Mouse (Mus musculus) limb, embryonic 13.5 days (tissue): ENCODE results near the gene Ncam1. TPM values are rescaled to one million over a fixed set of nuclear protein-coding genes. Genes with fewer than 3 reads are reported as not detected.

ENCODE experiments used
- ATAC-seq: fragments of 200-750 bp; cut with Nextera tagmentation; 2 replicates; pipeline ENCODE4 v1.8.0; 2017; ENCODE audit warnings: low read depth, moderate number of reproducible peaks, moderate TSS enrichment; ENCODE audit not compliant: low FRiP score
- H3K27ac ChIP-seq: fragments of 300-500 bp; sonication (generic); 2 replicates; pipeline ENCODE4 v1.5.1; 2015; ENCODE audit warnings: inconsistent platforms, mild to moderate bottlenecking, moderate library complexity
- H3K27me3 ChIP-seq: fragments of 300-500 bp; sonication (generic); 2 replicates; pipeline ENCODE4 v1.6.1; 2015; ENCODE audit warnings: mild to moderate bottlenecking, inconsistent platforms
- H3K36me3 ChIP-seq: fragments of 300-500 bp; sonication (generic); 2 replicates; pipeline ENCODE4 v1.6.1; 2015; ENCODE audit warnings: inconsistent platforms, mild to moderate bottlenecking, moderate library complexity
- H3K4me1 ChIP-seq: fragments of 300-500 bp; sonication (generic); 2 replicates; pipeline ENCODE4 v1.6.1; 2015; ENCODE audit warnings: inconsistent platforms
- H3K4me2 ChIP-seq: fragments of 300-500 bp; sonication (generic); replicated peaks from 2 replicates; pipeline ENCODE4 v1.6.1; 2015; ENCODE audit warnings: inconsistent platforms, mild to moderate bottlenecking, moderate library complexity
- H3K4me3 ChIP-seq: fragments of 300-500 bp; sonication (generic); 2 replicates; pipeline ENCODE4 v1.5.1; 2015; ENCODE audit warnings: moderate library complexity, mild to moderate bottlenecking, inconsistent platforms
- H3K9ac ChIP-seq: fragments of 300-500 bp; sonication (generic); 2 replicates; pipeline ENCODE4 v1.6.1; 2015; ENCODE audit warnings: mild to moderate bottlenecking, inconsistent platforms
- H3K9me3 ChIP-seq: fragments of 300-500 bp; sonication (generic); 2 replicates; pipeline ENCODE4 v1.6.1; 2016; ENCODE audit warnings: inconsistent platforms
- WGBS: fragments of 180-500 bp; shearing (Covaris S2); methylation state at CpG from one replicate; pipeline ENCODE4 v1.1.7; 2015; 5-methylcytosine and 5-hydroxymethylcytosine counted together
- polyA plus RNA-seq: library from polyadenylated mRNA; unstranded; fragments of >200 nt; fragmentation: Nextera tagmentation; extraction: Ambion mirVana; gene quantifications from 2 replicates; pipeline ENCODE4 v1.2.1, GENCODE M21; 2015

Ncam1 gene
- polyA plus RNA-seq, 1 experiment from 2014 or later, result 90.9 TPM

- Histone ChIP-seq H3K36me3 (no peaks in the 10 kb centered on the region; the same call in 1 of the 2 replicates), H3K27me3 (no peaks in the 10 kb centered on the region), H3K4me2 (no peak overlapping the region), H3K4me1 (no peaks in the 10 kb centered on the region), H3K27ac (no peak overlapping the region), H3K9me3 (no peaks in the 10 kb centered on the region), H3K9ac (no peak overlapping the region), H3K4me3 (no peak overlapping the region)
- no peak for ATAC-seq
- WGBS, result 90% methylated on average over 9 of the region's 9 CpGs
Observed at GRCm38 (mm10) chr9:49704196-49704967, 94.3 kb downstream of the Ncam1 start.

- no peak for ATAC-seq
- Histone ChIP-seq H3K27ac (no peak overlapping the region), H3K36me3 (no peaks in the 10 kb centered on the region), H3K9me3 (no peaks in the 10 kb centered on the region), H3K4me1 (no peaks in the 10 kb centered on the region), H3K4me2 (no peak overlapping the region), H3K4me3 (no peak overlapping the region), H3K27me3 (no peaks in the 10 kb centered on the region), H3K9ac (no peak overlapping the region)
- WGBS, result 90% methylated on average over 7 of the region's 7 CpGs
Observed at GRCm38 (mm10) chr9:49695371-49695770, 103.4 kb downstream of the Ncam1 start.

- no peak overlapping the region for H3K27ac ChIP-seq
- H3K36me3 ChIP-seq, result no peaks in the 10 kb centered on the region
- H3K9ac ChIP-seq, result no peak overlapping the region
- no peak overlapping the region for H3K4me2 ChIP-seq
- H3K4me1 ChIP-seq, result no peaks in the 10 kb centered on the region
- H3K27me3 ChIP-seq, result no peaks in the 10 kb centered on the region
- ATAC-seq, result no peak
- H3K4me3 ChIP-seq, result no peak overlapping the region
- H3K9me3 ChIP-seq, result no peaks in the 10 kb centered on the region
- WGBS, result 89% methylated on average over 11 of the region's 11 CpGs
Observed at GRCm38 (mm10) chr9:49692791-49693190, 105.9 kb downstream of the Ncam1 start.

- 73% methylated on average over 2 of the region's 2 CpGs for WGBS
- H3K4me1 ChIP-seq, result no peaks in the 10 kb centered on the region
- no peak overlapping the region for H3K27ac ChIP-seq
- H3K4me2 ChIP-seq, result no peak overlapping the region
- H3K4me3 ChIP-seq, result no peak overlapping the region
- ATAC-seq, result no peak
- no peaks in the 10 kb centered on the region for H3K36me3 ChIP-seq
- no peaks in the 10 kb centered on the region for H3K27me3 ChIP-seq
- no peak overlapping the region for H3K9ac ChIP-seq
- no peaks in the 10 kb centered on the region for H3K9me3 ChIP-seq
Observed at GRCm38 (mm10) chr9:49691344-49691743, 107.4 kb downstream of the Ncam1 start.

- Histone ChIP-seq H3K27ac (no peak overlapping the region), H3K27me3 (no peaks in the 10 kb centered on the region), H3K36me3 (no peaks in the 10 kb centered on the region), H3K9ac (no peak overlapping the region), H3K4me1 (peaks cover 44% of the 10 kb centered on the region), H3K4me3 (no peak overlapping the region), H3K9me3 (no peaks in the 10 kb centered on the region), H3K4me2 (no peak overlapping the region)
- 84% methylated on average over 8 of the region's 8 CpGs for WGBS
- no peak for ATAC-seq
Observed at GRCm38 (mm10) chr9:49683566-49684273, 115.0 kb downstream of the Ncam1 start.

GRCm38 (mm10) chr9:49681848-49682469 lies 116.8 kb downstream of the Ncam1 start:
- Histone ChIP-seq H3K27me3 (no peaks in the 10 kb centered on the region), H3K27ac (peak overlapping the region; percentile 15; the same call in 1 of the 2 replicates), H3K36me3 (no peaks in the 10 kb centered on the region), H3K9ac (no peak overlapping the region), H3K4me1 (peaks cover 50% of the 10 kb centered on the region), H3K4me3 (no peak overlapping the region), H3K4me2 (no peak overlapping the region), H3K9me3 (no peaks in the 10 kb centered on the region)
- 46% methylated on average over 7 of the region's 7 CpGs for WGBS
- no peak for ATAC-seq

- H3K4me1 ChIP-seq, result peaks cover 67% of the 10 kb centered on the region
- H3K4me2 ChIP-seq, result no peak overlapping the region
- H3K9me3 ChIP-seq, result no peaks in the 10 kb centered on the region
- ATAC-seq, result peak; percentile 45; the same call in 1 of the 2 replicates
- WGBS, result 15% methylated on average over 3 of the region's 3 CpGs
- H3K9ac ChIP-seq, result no peak overlapping the region
- H3K4me3 ChIP-seq, result no peak overlapping the region
- H3K27me3 ChIP-seq, result no peaks in the 10 kb centered on the region
- H3K36me3 ChIP-seq, result no peaks in the 10 kb centered on the region
- H3K27ac ChIP-seq, result peak overlapping the region; percentile 56; the same call in 1 of the 2 replicates
Observed at GRCm38 (mm10) chr9:49679270-49679669, 119.5 kb downstream of the Ncam1 start.

- Histone ChIP-seq H3K36me3 (no peaks in the 10 kb centered on the region), H3K4me2 (no peak overlapping the region), H3K9me3 (no peaks in the 10 kb centered on the region), H3K27ac (no peak overlapping the region), H3K4me1 (peaks cover 64% of the 10 kb centered on the region), H3K27me3 (no peaks in the 10 kb centered on the region), H3K4me3 (no peak overlapping the region), H3K9ac (no peak overlapping the region)
- ATAC-seq, result no peak
- WGBS, result 69% methylated on average over 9 of the region's 9 CpGs
Observed at GRCm38 (mm10) chr9:49675696-49676465, 122.8 kb downstream of the Ncam1 start.

GRCm38 (mm10) chr9:49672646-49673199 lies 126.0 kb downstream of the Ncam1 start:
- Histone ChIP-seq H3K4me3 (no peak overlapping the region), H3K9me3 (no peaks in the 10 kb centered on the region), H3K27me3 (no peaks in the 10 kb centered on the region), H3K27ac (no peak overlapping the region), H3K4me1 (peaks cover 36% of the 10 kb centered on the region), H3K9ac (no peak overlapping the region), H3K4me2 (no peak overlapping the region), H3K36me3 (no peaks in the 10 kb centered on the region)
- ATAC-seq, result no peak
- 31% methylated on average over 6 of the region's 6 CpGs for WGBS

- no peak overlapping the region for H3K4me3 ChIP-seq
- H3K9me3 ChIP-seq, result no peaks in the 10 kb centered on the region; the same call in 1 of the 2 replicates
- peaks cover 12% of the 10 kb centered on the region for H3K4me1 ChIP-seq
- H3K36me3 ChIP-seq, result no peaks in the 10 kb centered on the region
- no peak overlapping the region for H3K27ac ChIP-seq
- H3K4me2 ChIP-seq, result no peak overlapping the region
- H3K27me3 ChIP-seq, result no peaks in the 10 kb centered on the region
- H3K9ac ChIP-seq, result no peak overlapping the region
- no peak for ATAC-seq
Observed at GRCm38 (mm10) chr9:49667066-49667465, 131.7 kb downstream of the Ncam1 start.

GRCm38 (mm10) chr9:49665361-49665760 lies 133.4 kb downstream of the Ncam1 start:
- no peak overlapping the region for H3K27ac ChIP-seq
- peaks cover 19% of the 10 kb centered on the region for H3K4me1 ChIP-seq
- no peak overlapping the region for H3K9ac ChIP-seq
- WGBS, result 38% methylated on average over 5 of the region's 5 CpGs
- no peak for ATAC-seq
- H3K27me3 ChIP-seq, result no peaks in the 10 kb centered on the region
- H3K4me2 ChIP-seq, result no peak overlapping the region
- no peak overlapping the region for H3K4me3 ChIP-seq
- H3K9me3 ChIP-seq, result no peaks in the 10 kb centered on the region; the same call in 1 of the 2 replicates
- no peaks in the 10 kb centered on the region for H3K36me3 ChIP-seq
